Mouse (Mus musculus) liver, embryonic 13.5 days (tissue): ENCODE measurements around the gene Akap14. TPM values are rescaled to one million over a fixed set of nuclear protein-coding genes. Genes with fewer than 3 reads are reported as not detected.
"Not testable (repeated sequence)": the region's sequence is repeated elsewhere in the genome, so short reads cannot be mapped to it uniquely, and the experiment has no call there.

Experiments used
- ATAC-seq: fragments of 200-750 bp; cut with Nextera tagmentation; 2 replicates; pipeline ENCODE4 v1.8.0; 2017; ENCODE audit warnings: low read depth, mild to moderate bottlenecking, moderate number of reproducible peaks, moderate library complexity
- DNase-seq: peaks from one replicate; pipeline ENCODE4 v3.0.0; 2022
- H3K27ac ChIP-seq: fragments of 300-500 bp; sonication (generic); 2 replicates; pipeline ENCODE4 v1.5.1; 2015; ENCODE audit warnings: moderate library complexity, mild to moderate bottlenecking, inconsistent platforms
- H3K27me3 ChIP-seq: fragments of 300-500 bp; sonication (generic); 2 replicates; pipeline ENCODE4 v1.6.1; 2015; ENCODE audit warnings: mild to moderate bottlenecking, inconsistent platforms
- H3K36me3 ChIP-seq: fragments of 300-500 bp; sonication (generic); 2 replicates; pipeline ENCODE4 v1.6.1; 2015; ENCODE audit warnings: mild to moderate bottlenecking, inconsistent platforms
- H3K4me1 ChIP-seq: fragments of 300-500 bp; sonication (generic); replicated peaks from 2 replicates; pipeline ENCODE4 v1.6.1; 2015; ENCODE audit warnings: inconsistent platforms
- H3K4me2 ChIP-seq: fragments of 300-500 bp; sonication (generic); 2 replicates; pipeline ENCODE4 v1.6.1; 2015; ENCODE audit warnings: inconsistent platforms, mild to moderate bottlenecking, moderate library complexity
- H3K4me3 ChIP-seq: fragments of 300-500 bp; sonication (generic); replicated peaks from 2 replicates; pipeline ENCODE4 v1.5.1; 2015; ENCODE audit warnings: mild to moderate bottlenecking, inconsistent platforms
- H3K9ac ChIP-seq: fragments of 300-500 bp; sonication (generic); 2 replicates; pipeline ENCODE4 v1.6.1; 2015; ENCODE audit warnings: mild to moderate bottlenecking, inconsistent platforms
- H3K9me3 ChIP-seq: fragments of 300-500 bp; sonication (generic); replicated peaks from 2 replicates; pipeline ENCODE4 v1.6.1; 2016; ENCODE audit warnings: inconsistent platforms
- WGBS: fragments of 180-500 bp; shearing (Covaris S2); methylation state at CpG from one replicate; pipeline ENCODE4 v1.1.7; 2015; ENCODE audit not compliant: insufficient replicate concordance; 5-methylcytosine and 5-hydroxymethylcytosine counted together
- polyA plus RNA-seq: library from polyadenylated mRNA; unstranded; fragments of >200 nt; fragmentation: Nextera tagmentation; extraction: Ambion mirVana; gene quantifications from 2 replicates; pipeline ENCODE4 v1.2.1, GENCODE M21; 2015

The Akap14 gene
- not detected in 2 replicates for polyA plus RNA-seq

GRCm38 (mm10) chrX:37168742-37169141 is at the start of gene Akap14:
Gene Akap14, minus strand, starts transcription at chrX:37168842.
- H3K4me2 ChIP-seq: no peak within 1 kb of the TSS
- H3K27me3 ChIP-seq: no peaks in the 10 kb centered on the region
- no peak within 1 kb of the TSS for H3K4me3 ChIP-seq
- no peak within 1 kb of the TSS for H3K27ac ChIP-seq
- DNase-seq (no peak), ATAC-seq (no peak)
- no peak within 1 kb of the TSS for H3K9ac ChIP-seq
- WGBS: 47% methylated on average over 5 of the region's 5 CpGs
- no peaks in the 10 kb centered on the region for H3K9me3 ChIP-seq
- H3K36me3 ChIP-seq: no peaks in the 10 kb centered on the region
- no peaks in the 10 kb centered on the region for H3K4me1 ChIP-seq

- no peak within 1 kb of the TSS for H3K9ac ChIP-seq
- no peak for DNase-seq
- 73% methylated on average over 10 of the region's 10 CpGs for WGBS
- no peaks in the 10 kb centered on the region for H3K4me1 ChIP-seq
- no peaks in the 10 kb centered on the region for H3K27me3 ChIP-seq
- no peak for ATAC-seq
- H3K36me3 ChIP-seq: no peaks in the 10 kb centered on the region
- H3K27ac ChIP-seq: no peak within 1 kb of the TSS
- no peak within 1 kb of the TSS for H3K4me3 ChIP-seq
- H3K9me3 ChIP-seq: no peaks in the 10 kb centered on the region
- no peak within 1 kb of the TSS for H3K4me2 ChIP-seq
Measured at GRCm38 (mm10) chrX:37210941-37211340, 42.3 kb upstream of the Akap14 start, which contains the start of gene Gm9. Gene Gm9, minus strand, starts transcription at chrX:37211041.

DNA sequence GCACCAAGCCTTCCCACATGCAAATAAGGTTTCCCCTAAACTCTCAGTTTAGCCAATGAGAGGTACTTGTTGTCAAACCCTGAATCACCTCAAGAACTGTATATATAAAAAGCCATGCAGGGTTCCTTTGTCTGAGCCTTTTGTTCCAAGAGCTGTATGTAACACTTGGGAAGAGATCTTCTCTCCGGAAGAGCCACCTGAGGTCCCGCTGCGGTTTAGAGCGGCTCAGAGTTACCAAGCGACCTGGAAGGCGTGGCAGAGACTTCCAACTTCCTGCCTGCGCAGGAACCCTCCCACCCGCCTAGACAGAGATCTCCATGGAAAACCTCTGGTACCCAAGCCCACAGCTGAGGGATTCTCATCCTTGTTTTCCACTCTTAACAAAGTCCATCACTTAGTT is 30.0 kb upstream of the Akap14 start:
- Histone ChIP-seq H3K9me3 (no peaks in the 10 kb centered on the region), H3K36me3 (no peaks in the 10 kb centered on the region), H3K27ac (no peak overlapping the region), H3K27me3 (no peaks in the 10 kb centered on the region), H3K9ac (no peak overlapping the region), H3K4me1 (no peaks in the 10 kb centered on the region), H3K4me3 (no peak overlapping the region), H3K4me2 (no peak overlapping the region)
- DNase-seq (no peak), ATAC-seq (no peak)
- WGBS: 49% methylated on average over 8 of the region's 8 CpGs

- 20% methylated on average over 28 of the region's 28 CpGs for WGBS
- ATAC-seq: 0 out of 2 replicates have a peak, but pooled peaks have one; percentile 17
Measured at GRCm38 (mm10) chrX:37191744-37192379, 23.2 kb upstream of the Akap14 start.

GRCm38 (mm10) chrX:37191105-37191743 is 22.6 kb upstream of the Akap14 start, which contains the start of the genes Ndufa1 and Rnf113a1:
Gene Ndufa1, minus strand, starts transcription at chrX:37191163.
Gene Rnf113a1, plus strand, starts transcription at chrX:37191245.
- no peaks in the 10 kb centered on the region for H3K9me3 ChIP-seq
- peak within 1 kb of the TSS; percentile 70 for H3K4me3 ChIP-seq
- peak within 1 kb of the TSS; percentile 75 for H3K9ac ChIP-seq
- ATAC-seq (peak; percentile 91), DNase-seq (peak; percentile 72)
- no peak within 1 kb of the TSS for H3K27ac ChIP-seq
- peaks cover 2% of the 10 kb centered on the region; the same call in 1 of the 2 replicates for H3K36me3 ChIP-seq
- H3K4me2 ChIP-seq: peak within 1 kb of the TSS; percentile 75
- 12% methylated on average over 63 of the region's 63 CpGs for WGBS
- peaks cover 8% of the 10 kb centered on the region for H3K4me1 ChIP-seq
- H3K27me3 ChIP-seq: no peaks in the 10 kb centered on the region

More at GRCm38 (mm10) chrX:37191744-37192379, 23.2 kb upstream of the Akap14 start:
- peak; percentile 3 for DNase-seq
- H3K9me3 ChIP-seq: no peaks in the 10 kb centered on the region
- H3K27ac ChIP-seq: no peak overlapping the region
- H3K4me3 ChIP-seq: peak overlapping the region; percentile 70
- peaks cover 2% of the 10 kb centered on the region; the same call in 1 of the 2 replicates for H3K36me3 ChIP-seq
- no peaks in the 10 kb centered on the region for H3K27me3 ChIP-seq
- H3K4me2 ChIP-seq: peak overlapping the region; percentile 75
- H3K9ac ChIP-seq: peak overlapping the region; percentile 75
- H3K4me1 ChIP-seq: peaks cover 8% of the 10 kb centered on the region

DNA sequence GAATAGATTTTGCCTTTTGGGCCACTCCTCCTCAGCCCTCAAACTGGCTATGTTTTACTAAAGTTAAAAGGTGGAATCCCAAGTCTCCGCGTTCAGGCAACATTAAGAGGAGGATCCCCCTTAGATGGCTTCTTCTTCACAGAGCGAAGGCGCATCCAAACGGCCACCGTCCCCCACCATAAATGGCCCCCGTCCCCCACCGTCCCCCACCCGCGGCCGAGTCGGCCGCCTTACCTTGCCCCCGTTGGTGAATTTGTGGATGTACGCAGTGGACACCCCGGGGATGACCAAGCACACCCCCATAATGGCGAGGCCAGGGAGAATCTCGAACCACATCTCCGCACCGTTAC is 22.1 kb upstream of the Akap14 start:
- ATAC-seq (peak; percentile 41), DNase-seq (no peak)
- peak overlapping the region; percentile 75 for H3K4me2 ChIP-seq
- peaks cover 2% of the 10 kb centered on the region; the same call in 1 of the 2 replicates for H3K36me3 ChIP-seq
- peaks cover 8% of the 10 kb centered on the region for H3K4me1 ChIP-seq
- H3K9me3 ChIP-seq: no peaks in the 10 kb centered on the region
- H3K27ac ChIP-seq: no peak overlapping the region
- WGBS: 8% methylated on average over 20 of the region's 20 CpGs
- peak overlapping the region; percentile 71 for H3K9ac ChIP-seq
- H3K4me3 ChIP-seq: peak overlapping the region; percentile 70
- H3K27me3 ChIP-seq: no peaks in the 10 kb centered on the region

DNA sequence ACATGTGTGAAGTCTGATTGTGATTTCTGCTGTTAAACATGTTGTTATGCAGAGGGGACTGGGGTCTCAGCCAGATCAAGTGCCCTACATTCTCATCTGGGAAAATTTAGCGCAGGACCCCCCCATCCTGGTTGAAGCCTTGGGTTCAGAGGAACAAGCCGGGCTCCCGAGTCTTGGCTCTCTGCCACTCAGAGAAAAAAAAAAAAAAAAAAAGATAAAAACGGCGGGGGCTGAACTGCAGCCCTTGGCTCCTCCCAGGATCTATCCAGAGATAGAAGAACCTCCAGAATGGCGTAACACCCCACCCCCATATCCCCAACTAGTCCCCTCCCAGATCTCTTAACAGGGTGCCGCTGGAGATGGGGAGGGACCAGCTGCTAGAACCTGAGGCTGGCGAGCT is 15.8 kb upstream of the Akap14 start:
- not testable (repeated sequence) for H3K27me3 ChIP-seq, H3K9me3 ChIP-seq, H3K9ac ChIP-seq, DNase-seq, H3K36me3 ChIP-seq, H3K27ac ChIP-seq, H3K4me1 ChIP-seq, ATAC-seq, H3K4me2 ChIP-seq, H3K4me3 ChIP-seq
- 37% methylated on average over 8 of the region's 8 CpGs for WGBS

DNA sequence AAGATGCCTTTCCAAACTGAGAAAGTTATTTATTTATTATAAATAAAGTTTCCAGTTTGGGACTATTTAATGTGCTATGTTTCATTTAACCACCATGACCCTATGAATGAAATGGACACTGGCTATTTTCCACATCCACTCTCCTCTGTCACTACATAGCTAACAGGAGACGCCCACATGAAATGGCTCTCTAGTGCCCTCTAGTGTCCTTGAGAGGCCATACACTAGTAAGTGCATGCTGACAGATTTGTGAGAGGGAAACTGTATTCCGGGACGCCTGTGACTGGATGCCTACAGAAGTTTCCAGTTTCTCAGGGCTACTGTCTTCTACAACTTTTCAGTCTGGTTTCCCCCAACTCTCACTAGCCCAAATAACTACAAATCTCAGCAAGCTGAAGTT is 1.6 kb downstream of the Akap14 start:
- H3K27me3 ChIP-seq: no peaks in the 10 kb centered on the region
- no peak overlapping the region for H3K27ac ChIP-seq
- no peaks in the 10 kb centered on the region for H3K9me3 ChIP-seq
- no peaks in the 10 kb centered on the region for H3K4me1 ChIP-seq
- DNase-seq (peak; percentile 15), ATAC-seq (no peak)
- no peak overlapping the region for H3K9ac ChIP-seq
- H3K36me3 ChIP-seq: no peaks in the 10 kb centered on the region
- H3K4me2 ChIP-seq: no peak overlapping the region
- H3K4me3 ChIP-seq: no peak overlapping the region
- 35% methylated on average over 3 of the region's 3 CpGs for WGBS

- ATAC-seq: no peak
- no peak overlapping the region for H3K9ac ChIP-seq
- DNase-seq: no peak
- H3K9me3 ChIP-seq: no peaks in the 10 kb centered on the region
- no peak overlapping the region for H3K4me2 ChIP-seq
- no peak overlapping the region for H3K4me3 ChIP-seq
- no peak overlapping the region for H3K27ac ChIP-seq
- no peaks in the 10 kb centered on the region for H3K36me3 ChIP-seq
- WGBS: 81% methylated on average over 18 of the region's 18 CpGs
- no peaks in the 10 kb centered on the region for H3K27me3 ChIP-seq
- H3K4me1 ChIP-seq: no peaks in the 10 kb centered on the region
Measured at GRCm38 (mm10) chrX:37163115-37163514, 5.5 kb downstream of the Akap14 start.

GRCm38 (mm10) chrX:37161169-37161568 is 7.5 kb downstream of the Akap14 start:
- Histone ChIP-seq H3K27me3 (no peaks in the 10 kb centered on the region), H3K9me3 (no peaks in the 10 kb centered on the region), H3K36me3 (no peaks in the 10 kb centered on the region), H3K4me1 (no peaks in the 10 kb centered on the region), H3K27ac (no peak overlapping the region), H3K4me3 (no peak overlapping the region), H3K4me2 (no peak overlapping the region), H3K9ac (no peak overlapping the region)
- DNase-seq: no peak
- ATAC-seq: no peak
- WGBS: 68% methylated on average over 10 of the region's 10 CpGs

GRCm38 (mm10) chrX:37157839-37158238 is 10.8 kb downstream of the Akap14 start:
- ATAC-seq: no peak
- DNase-seq: no peak
- H3K27ac ChIP-seq: no peak overlapping the region

More at GRCm38 (mm10) chrX:37157839-37158238, 10.8 kb downstream of the Akap14 start:
- peaks cover 7% of the 10 kb centered on the region; the same call in 1 of the 2 replicates for H3K36me3 ChIP-seq
- no peak overlapping the region for H3K9ac ChIP-seq
- no peaks in the 10 kb centered on the region for H3K27me3 ChIP-seq
- no peaks in the 10 kb centered on the region for H3K9me3 ChIP-seq
- H3K4me1 ChIP-seq: no peaks in the 10 kb centered on the region
- H3K4me2 ChIP-seq: no peak overlapping the region
- WGBS: 48% methylated on average over 4 of the region's 4 CpGs
- H3K4me3 ChIP-seq: no peak overlapping the region
